Mouse (Mus musculus) adrenal gland, postnatal 36 days (tissue): Measurements from ENCODE around the gene Cpsf4l. TPM values are rescaled to one million over a fixed set of nuclear protein-coding genes. Genes with fewer than 3 reads are reported as not detected.
A peak's percentile ranks its signal among the peaks of the same experiment; 100 is the strongest.

Source experiments
- DNase-seq, 2 experiments: peaks; one replicate each; pipeline ENCODE4 v3.0.0; 2021; ENCODE audit warnings: mixed read lengths in 1 of 2
- total RNA-seq, 2 experiments: library from RNA; stranded (reverse); gene quantifications; 2 replicates each; pipeline ENCODE4 v1.2.3; 2021

Cpsf4l gene
- total RNA-seq, 2 experiments from 2014 or later = 0.23 to 0.76 TPM

GRCm38 (mm10) chr11:113735151-113735550 is 25.3 kb upstream of the Cpsf4l start:
- DNase-seq = peak in 1 of 2 experiments; percentile 29

DNA sequence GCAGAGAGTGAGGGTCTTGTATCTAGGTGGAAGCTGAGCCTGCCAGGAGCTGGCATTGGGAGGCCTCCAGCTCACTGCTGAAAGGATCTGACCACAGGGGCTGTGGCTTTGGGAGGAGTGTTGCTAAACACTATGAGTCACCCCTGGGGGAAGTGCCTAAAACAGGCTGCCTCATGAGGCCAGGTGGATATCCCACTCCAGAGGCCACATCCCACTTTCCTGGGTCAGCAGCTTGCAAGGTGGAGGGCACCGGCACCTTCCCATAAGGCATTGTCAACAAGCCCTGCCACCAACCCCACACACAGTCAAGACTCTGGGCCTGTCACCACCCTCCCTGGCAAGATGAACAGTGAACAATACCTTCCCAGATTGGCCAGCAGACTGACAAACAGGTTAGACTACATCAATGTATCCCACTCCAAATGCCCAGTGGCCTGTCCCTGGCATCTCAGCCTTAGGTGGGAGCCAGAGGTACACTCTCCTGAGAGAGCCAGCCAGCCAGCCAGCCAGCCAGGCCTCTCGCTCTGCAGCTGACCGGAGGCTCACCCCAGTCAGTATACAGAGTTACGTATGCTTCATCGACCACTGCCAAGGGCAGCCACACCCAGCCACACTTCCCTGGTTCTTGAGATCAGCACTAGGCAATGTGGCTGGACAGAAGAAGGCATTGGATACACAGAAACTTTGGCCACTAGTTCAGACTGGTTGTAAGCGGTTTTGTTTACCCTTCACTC is 24.0 kb upstream of the Cpsf4l start:
- DNase-seq = peak; percentile 74 to 78

- DNase-seq = peak; percentile 28 to 52
Observed at GRCm38 (mm10) chr11:113731945-113732612, 22.3 kb upstream of the Cpsf4l start.

DNA sequence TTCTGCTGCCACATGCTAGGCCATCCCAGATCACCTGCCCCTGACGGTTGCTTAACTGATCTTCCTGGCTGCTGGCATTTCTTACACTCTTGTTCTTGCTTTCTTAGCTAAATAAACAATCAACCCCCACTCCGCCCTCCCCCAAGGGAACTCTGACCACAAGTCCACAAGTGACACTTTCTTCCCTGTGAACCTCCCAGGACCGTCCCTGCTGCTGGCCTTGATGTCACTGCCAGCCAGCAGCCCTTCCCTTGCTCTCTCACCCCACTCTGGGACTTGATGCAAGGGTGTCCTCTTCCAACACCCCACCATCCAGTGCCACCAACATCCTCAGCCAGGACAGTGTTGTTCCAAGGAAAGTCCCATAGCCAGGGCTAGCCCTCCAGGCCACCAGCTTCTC is 21.1 kb upstream of the Cpsf4l start:
- peak in 1 of 2 experiments; percentile 31 for DNase-seq

DNA sequence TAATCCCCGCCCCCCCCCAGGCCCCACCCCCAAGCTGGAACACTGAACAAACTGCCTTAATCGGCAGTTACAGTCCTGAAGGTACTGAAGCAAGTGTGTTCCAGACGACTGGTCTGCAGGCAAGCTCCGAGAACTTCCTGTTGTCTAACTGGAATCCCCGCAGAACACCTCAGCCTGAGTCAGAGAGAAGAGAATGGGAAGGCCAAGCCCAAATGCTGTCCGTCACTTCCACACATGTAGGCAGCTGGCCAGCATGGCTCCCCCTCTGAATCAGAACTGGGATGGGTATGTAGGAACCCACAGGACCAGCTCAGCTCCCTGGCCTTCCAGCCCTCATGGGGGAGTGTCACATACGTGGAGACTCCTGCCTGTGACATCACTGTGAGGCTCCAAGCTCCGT is 20.1 kb upstream of the Cpsf4l start:
- peak; percentile 84 to 85 for DNase-seq

DNA sequence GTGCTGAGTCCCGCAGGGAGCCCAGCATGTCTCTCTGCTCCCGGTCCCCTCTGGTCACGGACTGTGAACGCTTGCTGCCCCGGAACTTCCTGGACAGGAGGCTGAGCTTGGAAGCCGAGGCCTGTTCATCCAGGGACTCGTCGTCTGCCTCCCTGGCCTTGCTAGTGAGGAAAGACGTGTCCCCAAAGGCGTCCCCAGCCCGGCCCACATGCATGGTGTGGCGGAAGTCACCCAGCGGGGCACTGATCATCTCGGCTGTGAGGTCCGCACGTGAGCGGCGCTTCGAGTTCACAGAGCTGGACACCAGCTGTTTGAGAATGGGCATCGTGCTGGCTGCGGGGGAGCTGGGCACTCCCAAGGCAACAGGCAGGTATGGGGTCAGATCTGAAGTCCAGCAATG is 19.4 kb upstream of the Cpsf4l start:
- DNase-seq = peak in 1 of 2 experiments; percentile 11

GRCm38 (mm10) chr11:113727992-113728391 is 18.2 kb upstream of the Cpsf4l start:
- no peak for DNase-seq

- no peak for DNase-seq
Observed at GRCm38 (mm10) chr11:113726994-113727888, 17.4 kb upstream of the Cpsf4l start.

- peak in 1 of 2 experiments; percentile 3 for DNase-seq
Observed at GRCm38 (mm10) chr11:113725235-113726048, 15.6 kb upstream of the Cpsf4l start.

DNA sequence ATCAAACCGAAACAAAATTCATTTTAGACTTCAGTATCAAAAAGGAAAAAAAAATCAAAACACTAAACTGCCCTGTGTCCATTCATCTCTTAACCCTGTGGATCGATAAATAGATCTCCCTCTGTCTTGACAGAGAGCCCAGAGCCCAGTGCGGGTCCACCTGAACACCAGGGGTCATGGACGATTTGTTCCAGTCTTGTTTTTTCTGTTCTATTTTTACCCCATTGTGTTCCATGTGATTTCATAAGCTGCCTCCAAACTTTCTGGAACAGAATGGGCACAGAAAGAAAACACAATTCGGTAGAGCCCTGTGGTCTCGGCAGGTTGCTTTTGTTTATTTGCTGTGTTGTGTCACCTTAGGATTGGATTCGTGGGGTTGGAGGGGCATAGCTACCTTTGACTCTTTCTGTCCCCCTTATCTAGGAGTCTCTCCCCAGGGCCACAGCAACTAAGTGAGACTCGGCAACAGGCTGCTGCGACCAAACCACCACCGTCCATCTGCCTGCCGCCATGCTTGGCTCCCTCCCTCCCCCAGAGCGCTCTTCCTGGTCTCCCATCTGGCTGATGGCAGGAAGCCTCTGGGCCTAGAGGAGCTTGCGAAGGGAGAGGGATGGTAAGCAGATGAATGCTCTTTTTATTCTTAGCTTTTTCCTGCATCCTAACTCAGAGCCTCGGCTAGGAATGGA is 12.7 kb upstream of the Cpsf4l start:
- no peak for DNase-seq

DNA sequence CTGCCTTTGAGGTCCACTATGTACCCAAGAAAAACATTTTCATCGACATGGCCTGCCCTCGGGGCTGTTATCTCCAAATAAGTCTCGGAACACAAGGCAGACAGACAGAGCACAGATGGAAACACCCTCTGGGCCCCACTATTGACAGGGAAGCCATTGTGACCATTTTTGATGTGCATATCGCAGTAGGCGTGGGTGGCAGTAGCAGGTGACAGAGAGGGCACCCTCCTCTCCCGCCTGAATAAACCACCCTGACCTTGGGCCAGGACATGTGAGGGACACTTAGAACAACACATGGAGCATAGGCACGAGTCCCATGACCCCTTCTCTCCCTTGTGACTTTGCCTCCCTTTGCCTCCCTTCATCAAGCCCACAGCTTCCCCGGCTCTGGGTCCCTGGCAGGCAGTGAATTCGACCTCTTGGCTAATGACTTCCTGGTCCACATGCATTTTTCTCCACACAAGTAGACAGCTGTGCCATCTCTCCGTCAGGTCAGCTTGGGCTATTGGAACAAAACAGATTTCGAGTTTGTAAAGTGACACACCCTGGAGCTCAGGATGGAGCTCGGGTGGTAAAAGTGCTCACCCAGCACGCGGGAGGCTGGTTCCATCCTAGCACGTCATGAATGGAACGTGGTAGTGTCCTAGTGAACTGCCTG is 8.1 kb upstream of the Cpsf4l start:
- DNase-seq = no peak

GRCm38 (mm10) chr11:113716132-113716531 is 6.3 kb upstream of the Cpsf4l start:
- DNase-seq = no peak

DNA sequence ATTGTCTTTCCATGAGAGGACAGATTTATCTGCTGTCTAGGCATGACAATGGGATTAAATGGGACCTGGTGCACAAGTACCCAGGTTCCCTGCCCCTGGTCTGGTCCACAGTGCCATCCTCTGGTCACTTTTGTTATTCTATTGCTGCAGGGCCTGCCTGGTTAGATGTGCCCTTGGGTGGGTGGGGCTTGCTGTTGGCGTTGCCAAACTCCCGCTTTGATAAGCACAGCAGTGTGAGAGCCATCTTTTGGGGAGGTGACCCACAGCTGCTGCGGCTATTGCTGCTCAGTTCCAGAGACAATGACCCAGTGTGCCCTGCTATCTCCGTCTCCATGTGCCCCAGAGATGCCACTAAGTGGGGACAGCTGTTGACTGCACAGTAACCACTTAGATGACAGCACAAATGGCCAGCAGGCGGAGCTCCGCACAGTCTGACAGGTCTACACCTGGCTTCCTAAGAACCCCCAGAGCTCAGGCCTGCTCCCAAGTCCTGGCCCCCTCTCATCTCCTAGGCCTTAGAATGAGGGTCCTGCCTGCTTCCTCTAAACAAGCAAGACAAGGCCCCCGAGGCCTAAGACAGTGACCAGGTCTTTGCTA is 5.4 kb upstream of the Cpsf4l start:
- peak; percentile 71 to 75 for DNase-seq

DNA sequence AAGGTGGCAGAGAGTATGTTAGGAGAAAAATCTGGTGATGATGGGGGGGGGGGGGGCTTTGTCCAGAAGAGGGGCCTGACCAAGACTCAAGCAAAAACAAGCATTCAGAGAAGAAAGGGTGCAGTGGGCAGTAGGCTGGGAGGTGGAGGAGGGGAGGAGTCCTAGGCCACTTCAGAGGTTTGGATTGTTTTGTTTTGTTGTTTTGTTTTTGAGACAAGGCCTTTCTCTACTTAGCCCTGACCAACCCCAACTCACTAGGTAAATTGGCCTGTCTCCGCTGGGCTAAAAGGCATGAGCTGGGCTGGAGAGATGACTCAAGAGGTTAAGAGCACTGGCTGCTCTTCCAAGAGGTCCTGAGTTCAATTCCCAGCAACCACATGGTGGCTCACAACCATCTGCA is 1.2 kb upstream of the Cpsf4l start:
- no peak for DNase-seq

GRCm38 (mm10) chr11:113710257-113710777 is 500 bp upstream of the Cpsf4l start:
- peak in 1 of 2 experiments; percentile 38 for DNase-seq

GRCm38 (mm10) chr11:113709272-113709671 is 545 bp downstream of the Cpsf4l start:
- DNase-seq = no peak

- DNase-seq = no peak
Observed at GRCm38 (mm10) chr11:113708629-113709213, 1.1 kb downstream of the Cpsf4l start.

GRCm38 (mm10) chr11:113705966-113706652 is 3.7 kb downstream of the Cpsf4l start:
- no peak for DNase-seq

DNA sequence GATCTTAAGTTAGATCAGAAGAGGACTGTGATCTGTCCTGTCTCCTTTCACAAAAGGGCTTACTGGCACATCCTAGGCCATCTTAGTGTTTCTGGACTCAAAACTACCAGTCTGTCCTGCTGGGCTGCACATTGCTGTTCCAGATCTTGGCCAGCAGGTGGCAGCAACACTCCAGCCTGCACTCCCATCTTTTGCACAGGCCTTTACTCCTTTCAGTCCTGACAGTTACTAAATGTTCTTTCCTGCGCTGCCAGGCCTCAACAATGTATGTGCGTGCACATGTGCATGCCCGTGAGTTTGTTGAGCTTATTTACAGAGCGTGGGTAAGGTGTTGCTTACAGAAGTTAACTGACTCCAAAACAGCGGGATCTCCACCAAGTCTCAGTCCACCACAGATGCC is 6.1 kb downstream of the Cpsf4l start:
- peak; percentile 81 to 83 for DNase-seq
